Mouse (Mus musculus): Measurements from ENCODE around the gene Creb3l4. TPM values are rescaled to one million over a fixed set of nuclear protein-coding genes. Genes with fewer than 3 reads are reported as not detected.
A peak's percentile ranks its signal among the peaks of the same experiment; 100 is the strongest.

The Creb3l4 gene
- polyA plus RNA-seq, 1 experiment from 2014 or later, result 0.82 TPM

DNA sequence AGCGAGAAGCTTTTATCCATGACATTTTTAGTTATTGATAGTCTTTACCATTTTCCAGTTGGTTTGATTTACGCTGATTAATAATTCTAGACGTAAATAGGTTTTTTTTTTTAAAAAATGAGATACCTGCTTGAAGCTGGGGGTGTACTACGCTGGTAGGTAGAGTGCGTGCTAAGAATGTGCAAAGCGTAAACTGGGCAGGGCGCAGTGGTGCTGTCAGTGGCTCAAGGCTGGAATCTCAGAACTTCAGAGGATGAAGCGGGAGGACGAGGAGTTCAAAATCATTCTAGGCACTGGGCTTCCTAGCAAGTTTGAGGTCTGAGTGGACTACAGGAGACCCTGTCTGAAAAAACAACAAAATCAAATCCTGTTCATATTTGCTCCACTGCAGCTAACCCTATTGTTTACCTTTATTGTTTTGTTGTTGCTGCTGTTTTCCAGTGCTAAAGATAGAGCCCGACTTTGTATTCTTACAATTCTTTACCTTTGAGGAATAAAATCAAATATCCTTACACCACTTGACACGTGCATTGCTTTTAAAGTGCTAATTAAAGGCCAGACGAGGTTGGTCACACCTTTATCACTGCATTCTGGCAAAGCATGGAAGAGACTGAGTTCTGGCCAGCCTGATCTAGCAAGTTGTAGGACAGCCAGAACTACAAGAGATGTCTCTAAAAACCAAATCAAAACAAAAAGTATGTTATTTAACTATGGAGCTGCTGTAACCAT lies 29.2 kb downstream of the Creb3l4 start:
- peak overlapping the region; percentile 82 for H3K4me2 ChIP-seq
- H3K9ac ChIP-seq (ENCODE audit: low read depth, low read length), result peak overlapping the region; percentile 94
- H3K4me3 ChIP-seq (ENCODE audit: low read depth, low read length), result peak overlapping the region; percentile 82
- DNase-seq (ENCODE audit: low spot score), result no peak
- no peaks in the 10 kb centered on the region for H3K9me3 ChIP-seq (ENCODE audit: control insufficient read depth, low read length)
- no peak overlapping the region for H3K27ac ChIP-seq (ENCODE audit: low read depth, low read length)
- peaks cover 24% of the 10 kb centered on the region for H3K36me3 ChIP-seq (ENCODE audit: control insufficient read depth, insufficient read depth, low read length)
- peaks cover 11% of the 10 kb centered on the region for H3K4me1 ChIP-seq (replicated peaks; ENCODE audit: control insufficient read depth, insufficient read depth, low read length)
- 14% methylated on average over 12 of the region's 12 CpGs for WGBS
- ATAC-seq (replicated peaks; ENCODE audit: low FRiP score), result peak; percentile 44; the same call in 1 of the 2 replicates
- no peaks in the 10 kb centered on the region for H3K27me3 ChIP-seq (replicated peaks; ENCODE audit: control insufficient read depth, insufficient read depth, low read length)

GRCm38 (mm10) chr3:90213377-90213866 lies 29.9 kb downstream of the Creb3l4 start, which contains the start of the genes Rps27 and Rab13:
Rps27 (minus strand) TSS chr3:90213651.
Rab13 (plus strand) TSS chr3:90213695.
- under 1% methylated on average over 42 of the region's 42 CpGs for WGBS

DNA sequence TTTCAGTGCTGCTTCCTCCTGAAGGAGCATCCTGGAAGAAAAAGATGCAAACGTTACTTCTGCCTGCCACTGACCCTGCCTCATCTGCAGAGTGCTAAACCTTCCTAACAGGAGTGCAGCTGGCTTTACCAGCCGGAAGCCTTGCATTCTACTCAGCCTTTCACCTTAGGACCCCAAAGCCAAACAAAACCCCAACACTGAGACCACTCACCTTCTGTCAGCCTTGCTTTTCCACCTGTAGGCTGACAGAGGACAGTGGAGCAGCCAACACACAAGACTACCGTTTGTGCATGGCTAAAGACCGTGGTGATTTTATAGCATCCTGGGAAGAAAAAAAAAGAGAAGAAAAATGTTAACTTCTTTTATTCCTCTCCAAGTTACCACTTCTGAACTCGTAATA lies 30.6 kb downstream of the Creb3l4 start:
- Histone ChIP-seq H3K9ac (ENCODE audit: low read depth, low read length) (peak overlapping the region; percentile 94), H3K27me3 (replicated peaks; ENCODE audit: control insufficient read depth, insufficient read depth, low read length) (no peaks in the 10 kb centered on the region), H3K36me3 (ENCODE audit: control insufficient read depth, insufficient read depth, low read length) (peaks cover 37% of the 10 kb centered on the region), H3K27ac (ENCODE audit: low read depth, low read length) (peak overlapping the region; percentile 86; the same call in 1 of the 2 replicates), H3K4me3 (ENCODE audit: low read depth, low read length) (peak overlapping the region; percentile 82), H3K9me3 (ENCODE audit: control insufficient read depth, low read length) (no peaks in the 10 kb centered on the region), H3K4me2 (peak overlapping the region; percentile 82), H3K4me1 (replicated peaks; ENCODE audit: control insufficient read depth, insufficient read depth, low read length) (peaks cover 13% of the 10 kb centered on the region)
- WGBS, result 5% methylated on average over 5 of the region's 5 CpGs
- ATAC-seq (replicated peaks; ENCODE audit: low FRiP score), result no peak
- no peak for DNase-seq (ENCODE audit: low spot score)

More at GRCm38 (mm10) chr3:90213377-90213866, 29.9 kb downstream of the Creb3l4 start, which contains the start of the genes Rps27 and Rab13:
- ATAC-seq (replicated peaks; ENCODE audit: low FRiP score) (peak; percentile 91), DNase-seq (ENCODE audit: low spot score) (peak; percentile 92)
- H3K36me3 ChIP-seq (ENCODE audit: control insufficient read depth, insufficient read depth, low read length), result peaks cover 31% of the 10 kb centered on the region
- H3K27me3 ChIP-seq (replicated peaks; ENCODE audit: control insufficient read depth, insufficient read depth, low read length), result no peaks in the 10 kb centered on the region
- H3K9ac ChIP-seq (ENCODE audit: low read depth, low read length), result peak within 1 kb of the TSS; percentile 94
- no peaks in the 10 kb centered on the region for H3K9me3 ChIP-seq (ENCODE audit: control insufficient read depth, low read length)
- H3K4me3 ChIP-seq (ENCODE audit: low read depth, low read length), result peak within 1 kb of the TSS; percentile 82
- peaks cover 13% of the 10 kb centered on the region for H3K4me1 ChIP-seq (replicated peaks; ENCODE audit: control insufficient read depth, insufficient read depth, low read length)
- H3K4me2 ChIP-seq, result peak within 1 kb of the TSS; percentile 82
- peak within 1 kb of the TSS; percentile 86 for H3K27ac ChIP-seq (ENCODE audit: low read depth, low read length)

DNA sequence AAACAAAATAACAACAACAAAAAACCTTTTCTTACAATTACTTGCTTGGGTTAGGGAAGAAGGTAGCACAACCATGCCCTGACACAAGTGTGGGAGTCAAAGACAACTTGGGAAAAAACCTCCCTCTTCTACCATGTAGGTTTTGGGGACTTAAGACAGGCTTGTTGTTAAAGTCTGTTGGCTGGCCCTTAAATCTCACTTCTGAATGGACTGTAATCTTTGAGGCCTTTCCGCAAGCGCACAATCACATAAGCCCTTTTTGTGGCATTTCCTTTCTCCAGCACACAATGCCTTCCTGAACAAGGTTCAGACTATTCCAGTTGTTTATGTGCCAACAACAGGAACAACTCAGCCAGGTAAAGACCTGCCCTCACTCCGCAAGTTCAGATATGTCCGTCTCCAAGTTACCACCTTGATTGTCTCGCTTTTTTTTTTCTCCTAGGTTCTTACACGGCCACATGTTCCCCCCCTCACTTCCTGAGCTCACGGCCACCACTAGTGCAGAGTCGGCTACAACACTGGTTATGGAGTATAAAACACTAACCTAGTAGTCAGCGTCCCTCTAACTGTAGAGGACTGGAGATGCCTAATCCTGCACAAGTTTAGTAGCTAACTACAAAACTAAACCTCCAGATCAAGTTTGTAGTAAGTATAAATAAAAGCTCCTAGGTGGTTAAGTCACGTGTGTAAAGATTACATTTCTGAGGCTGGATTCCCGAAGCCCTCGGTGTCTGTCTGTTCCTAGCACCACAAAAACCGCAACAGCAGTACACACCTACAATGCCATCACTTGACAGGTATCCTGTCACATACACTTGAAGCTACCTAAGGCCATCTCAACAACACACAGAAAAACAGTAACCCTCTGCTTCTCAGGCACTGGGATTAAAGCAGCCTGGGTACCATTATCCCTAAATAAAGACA lies 31.6 kb downstream of the Creb3l4 start:
- Histone ChIP-seq H3K4me2 (peak overlapping the region; percentile 82), H3K4me1 (replicated peaks; ENCODE audit: control insufficient read depth, insufficient read depth, low read length) (peaks cover 13% of the 10 kb centered on the region), H3K36me3 (ENCODE audit: control insufficient read depth, insufficient read depth, low read length) (peaks cover 40% of the 10 kb centered on the region), H3K27ac (ENCODE audit: low read depth, low read length) (peak overlapping the region; percentile 34; the same call in 1 of the 2 replicates), H3K9ac (ENCODE audit: low read depth, low read length) (peak overlapping the region; percentile 94), H3K27me3 (replicated peaks; ENCODE audit: control insufficient read depth, insufficient read depth, low read length) (no peaks in the 10 kb centered on the region), H3K9me3 (ENCODE audit: control insufficient read depth, low read length) (no peaks in the 10 kb centered on the region), H3K4me3 (ENCODE audit: low read depth, low read length) (peak overlapping the region; percentile 82)
- WGBS, result 49% methylated on average over 13 of the region's 13 CpGs
- DNase-seq (ENCODE audit: low spot score), result no peak
- ATAC-seq (replicated peaks; ENCODE audit: low FRiP score), result no peak

DNA sequence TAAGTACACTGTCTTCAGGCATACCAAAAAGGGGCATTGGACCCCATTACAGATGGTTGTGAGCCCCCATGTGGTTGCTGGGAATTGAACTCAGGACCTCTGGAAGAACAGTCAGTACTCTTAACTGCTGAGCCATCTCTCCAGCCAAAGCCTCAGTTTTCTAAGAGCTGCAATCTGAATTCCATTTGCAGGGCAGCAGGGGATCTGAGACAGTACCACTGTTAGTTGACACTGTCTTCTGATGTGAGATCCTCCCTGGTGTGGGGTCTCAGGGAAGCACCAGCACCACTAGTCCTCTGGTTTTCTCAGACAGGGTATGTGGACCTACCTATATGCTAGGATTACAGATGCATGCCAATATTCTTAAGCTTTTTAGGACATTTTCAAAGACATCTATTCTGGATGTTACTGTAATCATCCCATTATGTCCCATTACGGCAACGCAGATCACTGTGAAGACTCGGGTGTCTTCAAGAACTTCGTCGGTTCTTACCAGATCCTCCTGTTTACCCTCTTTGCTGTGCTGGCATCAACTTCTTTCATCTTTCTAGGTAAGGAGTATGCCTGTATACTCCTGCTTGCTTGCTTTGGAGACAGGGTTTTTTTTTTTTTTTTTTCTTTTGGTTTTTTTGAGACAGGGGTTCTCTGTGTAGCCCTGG lies 33.3 kb downstream of the Creb3l4 start:
- Histone ChIP-seq H3K9ac (ENCODE audit: low read depth, low read length) (no peak overlapping the region), H3K9me3 (ENCODE audit: control insufficient read depth, low read length) (no peaks in the 10 kb centered on the region), H3K4me3 (ENCODE audit: low read depth, low read length) (no peak overlapping the region), H3K4me2 (no peak overlapping the region), H3K36me3 (ENCODE audit: control insufficient read depth, insufficient read depth, low read length) (peaks cover 40% of the 10 kb centered on the region), H3K4me1 (replicated peaks; ENCODE audit: control insufficient read depth, insufficient read depth, low read length) (peaks cover 13% of the 10 kb centered on the region), H3K27ac (ENCODE audit: low read depth, low read length) (no peak overlapping the region), H3K27me3 (replicated peaks; ENCODE audit: control insufficient read depth, insufficient read depth, low read length) (no peaks in the 10 kb centered on the region)
- 90% methylated on average over 5 of the region's 5 CpGs for WGBS
- ATAC-seq (replicated peaks; ENCODE audit: low FRiP score) (no peak), DNase-seq (ENCODE audit: low spot score) (no peak)

DNA sequence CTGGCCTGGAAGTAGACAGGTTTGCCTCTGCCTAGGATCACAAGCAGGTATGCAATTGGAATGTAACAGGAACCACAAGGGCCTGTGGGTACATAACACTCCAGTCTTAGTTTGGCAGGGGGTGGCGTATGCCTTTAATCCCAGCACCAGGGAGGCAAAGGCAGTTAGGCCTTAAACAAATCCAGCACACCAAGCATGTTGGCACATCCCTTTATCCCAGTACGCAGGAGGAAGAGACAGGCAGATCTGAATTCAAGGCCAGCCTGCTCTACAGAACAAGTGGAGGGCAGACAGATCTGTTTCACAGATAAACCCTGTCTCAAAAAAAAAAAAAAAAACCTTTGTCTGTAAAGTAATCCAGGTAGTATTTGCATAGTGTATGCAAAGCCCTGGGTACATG lies 34.6 kb downstream of the Creb3l4 start:
- Histone ChIP-seq H3K4me2 (no peak overlapping the region; the same call in 1 of the 2 replicates), H3K27ac (ENCODE audit: low read depth, low read length) (peak overlapping the region; percentile 22)

DNA sequence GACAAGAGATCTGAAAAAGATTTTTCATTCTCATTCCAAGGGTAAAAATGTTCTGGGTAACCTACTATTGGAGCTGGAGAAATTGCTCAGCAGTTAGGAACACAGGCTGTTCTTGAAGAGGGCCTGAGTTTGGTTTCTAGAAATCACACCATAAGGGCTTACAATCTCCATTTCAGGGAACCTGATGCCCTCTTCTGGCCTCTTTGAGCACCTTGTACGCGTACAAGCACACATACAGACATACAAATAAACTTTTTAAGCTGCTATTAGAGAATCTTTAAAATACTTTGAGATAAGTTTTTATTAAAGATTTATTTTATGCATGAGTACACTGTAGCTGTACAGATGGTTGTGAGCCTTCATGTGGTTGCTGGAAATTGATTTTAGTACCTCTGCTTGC lies 38.7 kb downstream of the Creb3l4 start:
- H3K9ac ChIP-seq (ENCODE audit: low read depth, low read length), result no peak overlapping the region
- peaks cover 19% of the 10 kb centered on the region for H3K36me3 ChIP-seq (ENCODE audit: control insufficient read depth, insufficient read depth, low read length)
- DNase-seq (ENCODE audit: low spot score) (no peak), ATAC-seq (replicated peaks; ENCODE audit: low FRiP score) (no peak)
- no peaks in the 10 kb centered on the region for H3K9me3 ChIP-seq (ENCODE audit: control insufficient read depth, low read length)
- WGBS, result 88% methylated on average over 2 of the region's 2 CpGs
- no peak overlapping the region for H3K4me3 ChIP-seq (ENCODE audit: low read depth, low read length)
- no peaks in the 10 kb centered on the region for H3K27me3 ChIP-seq (replicated peaks; ENCODE audit: control insufficient read depth, insufficient read depth, low read length)
- H3K4me2 ChIP-seq, result no peak overlapping the region
- no peak overlapping the region for H3K27ac ChIP-seq (ENCODE audit: low read depth, low read length)
- 0 out of 2 replicates have a peak, but pooled peaks cover 2% of the 10 kb centered on the region for H3K4me1 ChIP-seq (replicated peaks; ENCODE audit: control insufficient read depth, insufficient read depth, low read length)

More for the DNA sequence above, 34.6 kb downstream of the Creb3l4 start:
- Histone ChIP-seq H3K4me3 (ENCODE audit: low read depth, low read length) (no peak overlapping the region), H3K36me3 (ENCODE audit: control insufficient read depth, insufficient read depth, low read length) (peaks cover 40% of the 10 kb centered on the region), H3K9me3 (ENCODE audit: control insufficient read depth, low read length) (no peaks in the 10 kb centered on the region), H3K27me3 (replicated peaks; ENCODE audit: control insufficient read depth, insufficient read depth, low read length) (no peaks in the 10 kb centered on the region), H3K4me1 (replicated peaks; ENCODE audit: control insufficient read depth, insufficient read depth, low read length) (peaks cover 13% of the 10 kb centered on the region), H3K9ac (ENCODE audit: low read depth, low read length) (no peak overlapping the region)
- DNase-seq (ENCODE audit: low spot score) (no peak), ATAC-seq (replicated peaks; ENCODE audit: low FRiP score) (no peak)
- 77% methylated on average over 2 of the region's 2 CpGs for WGBS

GRCm38 (mm10) chr3:90203619-90204018 lies 39.7 kb downstream of the Creb3l4 start:
- 72% methylated on average over 5 of the region's 5 CpGs for WGBS
- no peak overlapping the region for H3K27ac ChIP-seq (ENCODE audit: low read depth, low read length)

More at GRCm38 (mm10) chr3:90203619-90204018, 39.7 kb downstream of the Creb3l4 start:
- DNase-seq (ENCODE audit: low spot score), result no peak
- Histone ChIP-seq H3K36me3 (ENCODE audit: control insufficient read depth, insufficient read depth, low read length) (peaks cover 12% of the 10 kb centered on the region; the same call in 1 of the 2 replicates), H3K9me3 (ENCODE audit: control insufficient read depth, low read length) (no peaks in the 10 kb centered on the region), H3K9ac (ENCODE audit: low read depth, low read length) (no peak overlapping the region), H3K4me2 (no peak overlapping the region), H3K4me3 (ENCODE audit: low read depth, low read length) (no peak overlapping the region), H3K27me3 (replicated peaks; ENCODE audit: control insufficient read depth, insufficient read depth, low read length) (no peaks in the 10 kb centered on the region), H3K4me1 (replicated peaks; ENCODE audit: control insufficient read depth, insufficient read depth, low read length) (0 out of 2 replicates have a peak, but pooled peaks cover under 1% of the 10 kb centered on the region)
- ATAC-seq (replicated peaks; ENCODE audit: low FRiP score), result no peak

Measured in liver, embryonic 11.5 days (tissue).